Mouse (Mus musculus): Measurements from ENCODE around the gene Unc5cl. TPM values are rescaled to one million over a fixed set of nuclear protein-coding genes. Genes with fewer than 3 reads are reported as not detected.

The Unc5cl gene
- total RNA-seq (2021) = under 1 TPM in 1 of 2 experiments, not detected in 1; 0.24 TPM

DNA sequence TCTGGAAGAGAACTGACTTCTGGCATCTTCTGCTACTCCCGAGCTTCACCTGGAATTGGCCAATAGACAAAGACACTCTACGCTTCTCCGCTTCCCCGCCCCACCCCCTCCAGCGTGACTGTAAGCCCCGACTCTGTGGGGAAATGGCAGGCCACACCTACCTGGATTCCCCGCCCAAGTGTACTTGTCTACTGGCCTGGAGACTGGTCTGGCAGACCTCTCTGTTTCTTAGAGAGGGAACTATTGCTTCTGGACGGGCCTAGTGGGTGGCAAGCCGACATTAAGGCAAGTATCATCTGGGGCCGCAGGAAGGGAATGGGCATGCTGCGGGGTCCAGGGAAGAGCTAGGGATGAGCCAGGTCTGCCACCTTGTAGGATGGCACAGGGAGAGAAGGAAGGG lies at the start of gene Unc5cl:
TSS of gene Unc5cl (plus strand) at position 214 of the 400 bp plus-strand sequence.
- intact Hi-C loops (cut with DNase I) = no loop called here
- no peak for DNase-seq

DNA sequence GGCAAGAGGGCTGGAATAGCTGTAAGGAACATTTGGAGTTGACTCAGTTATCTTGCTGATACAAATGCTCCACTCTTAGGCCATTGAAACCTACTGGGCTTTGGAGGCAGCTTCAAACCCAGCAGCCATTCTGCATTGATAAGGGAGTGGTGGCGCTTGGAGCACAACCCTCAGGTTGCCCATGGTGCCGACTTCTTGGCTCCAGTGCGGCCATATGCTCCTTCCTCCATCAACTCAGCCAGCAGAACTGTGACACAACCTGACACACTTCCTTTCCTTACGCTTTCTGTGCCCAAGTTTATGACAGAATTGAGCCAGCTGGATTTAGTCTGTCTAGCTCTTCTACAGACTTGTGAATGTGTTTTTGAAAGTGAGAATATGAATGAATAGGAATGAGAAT lies 47.5 kb upstream of the Unc5cl start:
- no peak for DNase-seq
- intact Hi-C loops (cut with DNase I) = loop anchor here (5.0 kb wide), 1 partner anchor 130 kb away; no protein-coding TSS in a partner anchor

DNA sequence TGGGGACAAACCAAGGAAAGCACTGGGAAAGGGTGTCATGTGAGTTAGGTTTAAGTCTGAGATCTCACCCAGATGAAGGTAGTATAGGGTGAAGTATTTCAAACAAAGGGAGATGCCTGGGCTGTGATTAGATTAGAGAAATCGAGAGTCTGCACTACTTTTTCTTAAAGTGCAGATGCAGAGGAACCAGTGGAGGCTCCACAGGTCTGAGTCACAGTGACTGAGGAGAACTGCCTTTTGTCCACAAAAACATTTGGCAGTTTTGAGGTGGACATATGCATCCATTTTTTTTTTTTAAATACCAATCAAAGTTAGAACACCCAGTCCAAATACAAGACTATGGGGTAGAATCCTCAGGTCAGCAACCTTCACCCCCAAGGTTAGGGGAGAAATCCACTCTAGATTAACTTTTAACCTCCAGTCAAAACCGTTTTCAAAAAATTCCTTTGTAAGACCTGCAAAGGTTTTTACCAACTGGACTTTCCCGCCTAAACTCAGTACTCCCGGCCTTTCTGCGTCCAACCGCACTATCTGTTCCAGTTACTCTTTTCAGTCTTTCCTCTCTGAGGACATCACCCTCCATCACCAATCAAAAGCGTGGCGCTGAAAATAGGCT lies 46.7 kb upstream of the Unc5cl start:
- no peak for DNase-seq
- intact Hi-C loops (cut with DNase I) = loop anchor here (5.0 kb wide), 1 partner anchor 131 kb away; no protein-coding TSS in a partner anchor

DNA sequence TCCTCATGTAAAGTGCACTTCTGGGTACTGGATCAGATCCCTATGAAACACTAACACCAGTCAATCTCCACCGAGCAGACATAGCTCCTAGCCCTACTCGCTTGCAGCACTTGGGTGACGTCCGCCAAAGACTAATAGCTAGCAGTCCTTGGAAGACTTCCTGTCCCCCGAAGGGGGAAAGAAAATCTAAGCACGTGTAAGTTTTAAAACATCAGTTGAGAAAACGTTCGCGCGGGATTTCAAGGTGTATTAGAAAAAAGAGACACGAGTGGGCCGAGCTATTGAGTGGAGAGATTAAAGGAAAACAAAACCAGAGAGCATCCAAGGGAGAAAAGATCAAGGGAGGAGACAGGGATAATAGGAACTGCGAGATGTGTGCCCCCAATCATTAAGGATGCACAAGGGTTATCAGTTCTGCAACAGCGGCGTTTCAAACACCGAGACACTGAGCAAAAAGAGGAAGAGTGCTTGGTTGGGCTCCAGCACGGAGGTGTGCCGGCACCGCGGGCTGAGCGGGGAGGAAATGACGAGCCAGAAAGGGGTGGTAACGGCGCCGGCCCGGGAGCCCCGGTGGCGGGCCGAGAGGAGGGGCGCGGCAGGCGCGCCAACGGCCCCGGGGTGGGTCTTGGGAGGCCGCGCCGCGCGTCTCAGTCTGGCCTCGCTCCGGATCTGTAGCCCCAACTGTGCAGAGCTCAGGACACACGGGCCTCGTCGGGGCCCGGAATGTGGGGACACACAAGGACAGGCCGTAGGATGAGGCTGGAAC lies 46.0 kb upstream of the Unc5cl start:
- intact Hi-C loops (cut with DNase I) = loop anchor here (5.0 kb wide), 1 partner anchor 131 kb away; no protein-coding TSS in a partner anchor
- peak; percentile 69 to 75 for DNase-seq

DNA sequence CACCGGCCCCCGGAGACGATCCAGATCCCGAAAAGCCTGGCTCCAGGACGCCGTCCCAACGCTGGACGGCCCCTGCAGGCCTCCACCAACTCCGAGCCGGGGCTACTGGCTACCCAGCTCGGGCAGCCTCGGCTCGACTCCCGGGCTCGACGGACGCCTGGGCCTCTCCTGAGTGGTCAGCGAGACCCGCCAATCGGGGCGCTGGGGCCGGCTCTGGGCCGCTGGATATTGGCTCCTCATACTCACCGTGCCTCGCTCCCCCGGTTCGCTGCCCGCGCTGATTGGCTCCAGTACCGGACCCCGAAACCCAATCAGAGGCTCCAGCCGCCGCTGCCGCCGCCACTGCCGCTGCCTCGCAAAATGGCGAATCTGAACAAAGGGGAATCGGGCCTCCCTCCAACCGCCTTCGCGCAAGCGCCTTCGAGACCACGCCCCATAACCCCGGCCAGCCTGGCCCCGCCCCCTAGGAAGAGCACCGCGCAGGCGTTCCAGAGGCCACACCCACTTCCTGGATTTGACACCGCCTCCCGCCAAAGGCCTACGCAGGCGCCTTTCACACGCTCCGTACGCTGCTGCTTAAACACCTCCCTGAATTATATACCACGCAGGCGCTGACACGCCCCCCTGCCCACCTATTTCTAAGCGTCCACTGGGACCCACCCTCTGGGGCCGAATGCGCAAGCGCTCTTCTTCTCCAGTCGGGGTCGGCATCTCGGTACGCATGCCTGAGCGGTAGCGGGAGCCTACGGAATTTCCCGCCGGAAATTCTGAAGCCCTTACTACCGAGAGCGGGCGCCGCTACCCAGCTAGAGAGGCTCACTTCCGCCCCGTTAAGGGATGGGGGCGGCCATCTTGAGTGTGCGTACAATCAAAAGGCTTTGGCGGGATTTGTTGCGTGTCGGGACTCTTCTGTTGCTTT lies 45.1 kb upstream of the Unc5cl start, which contains the start of the genes Nfya and Oard1:
TSS of gene Nfya (minus strand) at position 527 of the 919 bp plus-strand sequence.
TSS of gene Oard1 (plus strand) at position 635 of the 919 bp plus-strand sequence.
- DNase-seq = peak; percentile 99 to 100
- intact Hi-C loops (cut with DNase I) = loop anchor here (5.0 kb wide), 1 partner anchor 132 kb away; no protein-coding TSS in a partner anchor

DNA sequence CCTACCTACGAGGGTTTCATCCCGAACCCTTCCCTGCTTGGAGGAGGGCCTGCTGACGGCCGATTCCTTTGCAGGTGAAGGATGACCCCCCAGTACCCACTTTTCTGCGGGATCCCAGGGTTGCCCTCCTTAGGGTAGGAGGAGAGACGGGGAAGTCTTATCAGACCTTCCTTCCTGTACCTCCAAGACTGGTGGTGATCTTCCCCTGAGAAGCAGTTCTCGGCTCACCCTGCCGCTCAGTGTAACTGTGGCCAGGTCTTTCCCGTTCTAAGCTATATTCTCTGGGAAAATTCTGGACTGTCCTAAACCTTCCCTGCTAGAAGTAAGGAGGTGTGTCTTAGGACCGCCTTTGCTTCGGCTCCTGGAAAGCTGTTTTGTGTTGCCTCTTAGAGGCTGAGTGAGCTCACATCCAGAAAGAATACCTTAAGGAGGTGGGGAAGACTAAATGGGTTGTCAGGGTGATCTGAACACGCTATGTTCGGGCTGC lies 44.4 kb upstream of the Unc5cl start:
- intact Hi-C loops (cut with DNase I) = no loop called here
- DNase-seq = no peak

DNA sequence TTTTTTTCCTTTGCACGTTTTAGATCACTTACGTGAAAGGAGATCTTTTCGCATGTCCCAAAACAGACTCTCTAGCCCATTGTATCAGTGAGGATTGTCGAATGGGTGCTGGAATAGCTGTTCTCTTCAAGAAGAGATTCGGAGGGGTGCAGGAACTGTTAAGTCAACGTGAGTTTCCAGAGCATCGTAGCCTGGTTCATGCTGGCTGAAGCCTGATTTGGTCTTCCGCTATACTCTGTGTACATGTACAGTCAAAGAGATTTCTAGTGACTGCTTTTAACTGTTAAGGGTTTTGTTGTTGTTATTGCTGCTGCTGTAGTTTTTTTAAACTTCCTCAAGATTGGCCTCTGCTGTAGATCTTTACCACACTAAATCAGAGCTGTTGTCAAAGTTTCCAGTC lies 43.5 kb upstream of the Unc5cl start:
- intact Hi-C loops (cut with DNase I) = no loop called here
- no peak for DNase-seq

DNA sequence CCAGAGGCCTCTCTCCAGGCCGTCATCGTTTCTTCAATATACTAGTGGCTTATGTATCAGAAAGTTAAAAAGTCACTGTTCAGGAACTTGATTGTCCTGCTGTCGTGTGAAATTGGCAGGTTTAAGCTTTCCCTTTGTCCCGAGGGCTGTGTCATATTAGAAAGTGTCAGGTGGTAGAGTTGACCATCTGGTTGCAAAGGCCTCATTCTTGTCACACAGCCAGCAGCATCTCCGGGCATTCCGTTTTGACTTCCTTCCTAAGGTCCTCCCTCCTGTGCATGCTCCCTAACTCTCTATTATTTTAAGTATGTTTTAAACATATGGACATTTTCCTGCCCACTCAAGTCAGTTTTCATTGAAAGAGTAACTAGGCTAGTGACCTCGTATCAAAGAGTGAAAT lies 38.7 kb upstream of the Unc5cl start:
- DNase-seq = no peak
- intact Hi-C loops (cut with DNase I) = loop anchor here (2.0 kb wide), 1 partner anchor 51 kb away; no protein-coding TSS in a partner anchor

DNA sequence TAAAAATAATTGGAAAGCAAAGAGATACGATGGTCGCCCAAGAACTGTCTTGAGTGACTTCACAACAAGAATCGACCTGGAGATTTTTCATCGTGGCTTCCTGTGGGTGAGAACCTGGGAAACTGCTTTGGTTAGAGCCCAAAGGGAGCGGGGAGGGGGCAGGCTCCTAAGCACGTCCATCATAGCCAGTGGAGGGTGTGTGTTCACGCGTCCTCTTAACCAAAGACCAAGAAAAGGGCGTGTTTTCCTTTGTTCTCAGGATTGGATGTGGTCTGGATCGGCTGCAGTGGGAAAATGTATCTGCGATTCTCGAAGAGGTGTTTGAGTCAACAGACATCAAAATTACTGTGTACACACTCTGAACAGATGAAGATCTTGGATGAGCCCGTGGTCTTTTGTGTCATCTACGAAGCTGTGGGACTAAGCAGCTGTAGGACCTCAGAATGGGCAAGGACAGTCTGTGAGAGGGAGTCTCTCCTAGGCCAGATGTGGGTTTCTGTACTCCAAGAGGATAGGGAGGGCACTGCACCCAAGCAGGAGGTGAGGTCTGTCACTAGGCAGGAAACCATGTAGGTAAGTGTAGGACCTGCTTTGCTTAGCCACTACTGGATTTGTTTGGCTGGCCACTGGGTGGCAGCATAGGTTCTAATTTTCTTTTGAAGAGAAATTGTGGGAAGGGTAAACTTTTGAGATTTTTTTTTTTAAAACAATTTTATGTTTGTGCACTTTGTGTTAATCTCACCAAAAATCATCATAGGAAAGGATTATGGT lies 38.1 kb upstream of the Unc5cl start:
- DNase-seq = peak in 1 of 2 experiments; percentile 67

DNA sequence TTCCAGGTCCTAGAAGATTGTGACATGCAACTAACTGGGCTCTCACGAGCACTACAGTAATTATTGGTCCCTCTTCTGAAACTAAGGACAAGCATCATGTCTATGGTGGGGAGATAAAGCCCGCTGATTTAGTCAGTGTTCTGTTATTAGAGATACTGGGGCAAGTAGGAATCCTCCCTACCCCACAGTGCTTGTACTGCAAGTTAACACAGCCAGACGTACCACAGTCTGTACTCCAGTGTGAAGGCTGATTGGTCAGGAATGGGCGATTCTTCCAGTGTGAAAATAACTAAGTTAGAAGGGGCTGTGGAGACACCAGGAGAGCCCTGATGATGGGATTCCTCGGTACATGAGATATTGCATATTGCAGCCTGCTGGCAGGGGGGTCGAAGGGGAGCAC lies 37.2 kb upstream of the Unc5cl start:
- intact Hi-C loops (cut with DNase I) = loop anchor here (1.0 to 2.0 kb wide), 2 partner anchors 49 to 185 kb away; no protein-coding TSS in a partner anchor
- no peak for DNase-seq

More for the DNA sequence above, 38.1 kb upstream of the Unc5cl start:
- intact Hi-C loops (cut with DNase I) = loop anchor here (1.0 to 2.0 kb wide), 2 partner anchors 50 to 186 kb away; no protein-coding TSS in a partner anchor

DNA sequence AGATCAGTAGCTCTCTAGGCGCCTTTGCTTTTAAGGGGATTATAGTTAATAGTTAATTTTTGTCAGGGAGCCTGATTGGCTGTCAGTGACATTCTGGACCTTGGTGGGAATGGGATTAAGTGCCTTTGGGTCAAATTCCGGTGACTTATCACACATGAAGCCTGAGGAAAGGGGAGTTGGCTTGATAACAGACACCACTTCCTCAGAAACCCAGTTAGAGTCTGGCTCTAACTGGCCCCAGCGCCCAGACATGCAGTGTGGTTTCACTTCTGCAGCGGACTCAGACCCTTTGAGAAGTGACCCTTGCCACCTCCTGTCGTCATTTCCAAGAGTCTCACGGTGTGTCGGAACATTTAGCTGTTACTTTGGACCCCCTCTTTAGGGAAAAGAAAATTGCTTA lies 36.5 kb upstream of the Unc5cl start:
- intact Hi-C loops (cut with DNase I) = loop anchor here (2.0 kb wide), 1 partner anchor 19 kb away; no protein-coding TSS in a partner anchor
- peak in 1 of 2 experiments; percentile 23 for DNase-seq

DNA sequence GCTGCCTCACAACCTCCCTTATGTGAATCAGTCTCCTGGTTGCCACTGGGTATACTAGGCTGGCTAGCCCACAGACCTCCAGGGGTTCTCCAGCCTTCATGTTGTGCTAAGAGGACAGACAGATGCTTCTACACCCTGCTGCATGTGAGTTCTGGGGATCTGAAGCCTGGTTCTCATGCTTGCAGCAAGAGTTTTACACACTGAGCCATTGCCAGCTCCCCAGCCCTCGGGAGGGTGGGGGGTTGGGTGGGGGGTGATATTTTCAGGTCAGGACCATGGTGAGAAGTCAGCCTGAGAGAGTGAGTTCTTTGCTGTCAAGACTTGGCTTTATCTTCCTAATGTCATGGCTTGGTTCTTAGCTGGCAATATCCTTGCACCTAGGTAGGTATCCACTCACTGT lies 35.9 kb upstream of the Unc5cl start:
- intact Hi-C loops (cut with DNase I) = loop anchor here (2.0 kb wide), 1 partner anchor 18 kb away; no protein-coding TSS in a partner anchor
- DNase-seq = no peak

DNA sequence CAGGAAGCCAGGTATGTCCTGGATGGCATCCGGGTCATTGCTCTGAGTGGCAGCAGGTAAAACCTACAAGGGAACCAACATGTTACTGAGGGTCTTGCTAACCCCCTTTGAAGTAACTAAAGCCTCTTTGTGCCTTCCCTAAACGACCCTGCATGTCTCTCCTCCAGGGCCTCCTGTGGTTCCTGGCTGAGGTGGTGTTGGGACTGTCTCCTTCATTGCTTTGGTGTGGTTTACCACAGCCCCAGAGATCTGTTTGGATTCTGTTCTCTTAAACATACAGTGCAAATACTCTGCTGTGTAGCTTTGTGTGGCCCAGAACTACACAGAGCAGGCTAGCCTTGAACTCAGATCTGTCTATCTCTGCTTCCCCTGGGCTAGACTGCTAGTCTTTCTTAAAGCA lies 35.1 kb upstream of the Unc5cl start:
- DNase-seq = no peak
- intact Hi-C loops (cut with DNase I) = loop anchor here (2.0 kb wide), 1 partner anchor 17 kb away; no protein-coding TSS in a partner anchor

DNA sequence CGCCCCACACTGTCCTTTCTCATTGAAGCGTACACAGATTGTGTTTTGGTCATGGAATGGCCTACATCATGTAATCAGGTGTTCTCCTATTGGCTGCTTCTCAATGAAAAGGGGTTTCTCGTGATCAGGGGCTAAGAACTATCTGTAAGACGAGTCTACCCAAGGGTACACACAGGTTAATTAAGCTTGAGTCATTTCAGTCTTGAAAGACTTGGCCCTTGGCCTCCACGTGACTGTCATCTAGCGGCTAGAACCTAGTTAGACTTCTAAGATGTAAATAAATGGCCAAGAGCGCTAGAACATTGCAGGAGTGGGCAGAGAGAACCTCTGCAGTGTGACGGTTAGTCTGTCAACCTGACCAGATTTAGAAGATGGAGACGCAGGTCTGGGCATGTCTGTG lies 30.5 kb upstream of the Unc5cl start:
- intact Hi-C loops (cut with DNase I) = no loop called here
- DNase-seq = no peak

DNA sequence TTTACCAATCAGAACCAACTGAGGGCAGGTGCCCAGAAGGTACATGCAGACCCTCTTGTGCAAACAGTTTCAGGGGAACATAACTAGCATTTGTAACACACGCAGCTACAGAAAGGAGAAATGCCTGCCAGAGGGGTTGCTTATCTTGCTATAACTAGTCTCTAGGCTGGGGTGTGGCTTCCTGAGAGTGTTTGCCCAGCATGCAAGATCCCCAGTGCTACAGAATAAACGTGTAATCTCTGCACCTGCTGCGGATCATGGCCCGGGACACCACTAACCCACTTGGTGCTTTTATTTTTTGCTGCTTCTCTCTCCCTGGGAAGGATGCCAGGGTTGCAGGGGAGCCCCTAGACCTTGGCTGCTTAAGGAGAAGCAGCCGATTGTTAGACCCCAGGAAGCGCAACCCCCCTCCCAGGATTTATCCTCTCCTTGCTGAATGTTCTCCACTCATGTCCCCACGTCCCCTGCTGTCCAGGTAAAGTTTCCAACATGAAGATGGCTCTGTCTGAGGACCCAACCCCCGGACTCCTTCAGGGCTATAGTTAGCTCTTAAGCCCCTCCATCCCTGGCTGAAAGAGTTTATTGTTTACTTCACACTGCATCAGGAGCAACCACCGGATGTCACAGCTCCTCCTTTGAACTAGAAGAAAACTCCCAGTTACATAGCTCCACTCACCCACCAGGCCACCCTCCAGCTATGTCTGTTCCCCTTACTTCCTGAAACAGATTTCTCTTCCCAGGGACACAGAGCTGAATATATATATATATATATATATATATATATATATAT lies 28.7 kb upstream of the Unc5cl start:
- peak in 1 of 2 experiments; percentile 20 for DNase-seq
- intact Hi-C loops (cut with DNase I) = no loop called here

DNA sequence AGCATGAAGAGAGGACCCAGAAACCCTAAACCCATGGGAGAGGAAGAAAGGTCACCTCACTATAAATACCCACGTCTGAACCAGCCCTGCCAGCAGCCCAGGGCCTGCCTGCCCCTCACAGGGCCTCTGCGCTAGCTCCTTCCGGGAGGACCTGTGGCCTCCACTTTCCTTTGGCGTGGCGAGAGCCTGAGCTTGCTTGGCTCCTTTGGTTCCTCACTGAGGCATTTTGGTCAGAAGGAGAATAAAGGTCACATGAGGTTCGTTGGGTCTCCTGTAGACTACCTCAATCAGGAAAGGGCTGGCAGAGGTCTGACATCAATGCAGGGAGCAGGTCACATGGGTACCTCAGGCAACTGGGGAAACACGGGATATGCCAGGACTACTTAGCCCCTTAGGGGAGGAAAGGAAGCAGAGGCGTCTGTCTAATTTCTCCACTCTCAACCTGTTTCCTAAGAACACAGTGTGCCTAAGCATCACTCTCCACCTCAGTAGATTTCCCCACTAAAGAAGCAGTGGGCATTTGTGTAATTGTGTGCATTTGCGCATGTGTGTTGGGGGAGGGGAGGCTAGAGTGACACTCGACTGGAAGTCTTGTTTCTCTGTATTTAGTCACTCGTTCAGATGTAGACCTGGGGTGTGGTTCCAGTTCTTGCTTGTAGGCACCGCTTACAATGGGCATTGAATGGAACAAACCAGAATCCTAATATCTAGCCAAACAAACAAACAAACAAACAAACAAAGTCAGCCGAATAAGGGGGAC lies 27.5 kb upstream of the Unc5cl start:
- DNase-seq = peak in 1 of 2 experiments; percentile 25

DNA sequence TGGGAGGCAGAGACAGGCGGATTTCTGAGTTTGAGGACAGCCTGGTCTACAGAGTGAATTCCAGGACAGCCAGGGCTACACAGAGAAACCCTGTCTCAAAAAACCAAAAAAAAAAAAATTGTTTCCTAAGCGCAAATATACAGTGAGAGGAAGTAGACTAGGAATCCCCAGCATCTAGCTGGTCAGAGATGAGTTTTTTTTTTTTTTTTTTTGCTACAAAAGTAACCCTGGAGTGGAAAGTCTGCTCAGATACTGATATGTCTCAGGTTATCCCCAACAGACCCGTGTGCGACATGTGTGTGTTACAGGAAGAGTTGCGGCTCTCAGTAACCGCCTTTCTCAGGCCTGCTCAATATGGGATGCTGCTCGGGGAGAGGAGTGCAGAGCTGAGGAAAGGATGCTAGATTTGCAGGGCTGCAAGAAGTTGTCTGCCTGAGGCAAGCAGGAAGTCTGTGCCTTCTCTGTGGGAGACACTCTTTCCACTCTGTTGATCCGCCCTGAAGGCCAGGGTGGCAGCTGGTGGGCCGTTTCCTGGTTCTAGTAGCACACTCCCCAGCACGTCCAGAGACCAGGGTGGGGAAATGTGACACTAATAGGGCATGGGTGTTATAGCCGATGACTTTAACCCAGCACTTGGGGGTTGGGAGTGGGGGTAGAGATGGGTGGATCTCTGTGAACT lies 26.7 kb upstream of the Unc5cl start:
- intact Hi-C loops (cut with DNase I) = no loop called here
- no peak for DNase-seq

More for the DNA sequence above, 27.5 kb upstream of the Unc5cl start:
- intact Hi-C loops (cut with DNase I) = no loop called here
